Mouse (Mus musculus) spleen, adult 2 months (tissue): ENCODE data around the gene Amotl1. TPM values are rescaled to one million over a fixed set of nuclear protein-coding genes. Genes with fewer than 3 reads are reported as not detected.

Source experiments
- DNase-seq, 2 experiments: peaks; one replicate each; pipeline versions ENCODE4 v3.0.0 to v3.0.0-alpha.2; 2012 to 2021; ENCODE audit warnings: low spot score in 2 of 2, low read depth in 1 of 2
- H3K27ac ChIP-seq: fragments of 200-500 bp; 2 replicates; pipeline ENCODE4 v1.5.1; 2012; ENCODE audit warnings: low read length, inconsistent platforms; ENCODE audit not compliant: insufficient read depth
- H3K27me3 ChIP-seq: fragments of 200-500 bp; 2 replicates; pipeline ENCODE4 v1.6.1; 2012; ENCODE audit warnings: mild to moderate bottlenecking, moderate library complexity, low read length, inconsistent platforms; ENCODE audit not compliant: control insufficient read depth, insufficient read depth
- H3K36me3 ChIP-seq: fragments of 200-500 bp; 2 replicates; pipeline ENCODE4 v1.6.1; 2012; ENCODE audit warnings: mild to moderate bottlenecking, low read length, inconsistent platforms; ENCODE audit not compliant: control insufficient read depth, insufficient read depth
- H3K4me1 ChIP-seq: fragments of 200-500 bp; 2 replicates; pipeline ENCODE4 v1.6.1; 2011; ENCODE audit warnings: inconsistent platforms; ENCODE audit not compliant: control insufficient read depth, insufficient read depth, insufficient read length
- H3K4me3 ChIP-seq: fragments of 200-500 bp; 2 replicates; pipeline ENCODE4 v1.5.1; 2011; ENCODE audit warnings: mild to moderate bottlenecking, inconsistent platforms; ENCODE audit not compliant: insufficient read depth, insufficient read length; ENCODE audit errors: extremely low read depth
- CTCF ChIP-seq: fragments of 200-500 bp; IDR thresholded peaks from 2 replicates; pipeline ENCODE4 v1.5.1; 2011; ENCODE audit warnings: mild to moderate bottlenecking, inconsistent platforms; ENCODE audit not compliant: insufficient read depth, insufficient read length, insufficient replicate concordance; ENCODE audit errors: extremely low read depth
- POLR2A ChIP-seq: fragments of 200-500 bp; IDR thresholded peaks from 2 replicates; pipeline ENCODE4 v1.6.1; 2011; ENCODE audit warnings: low read depth, low read length, inconsistent platforms
- WGBS: fragments of 180-500 bp; shearing (Covaris S2); methylation state at CpG from one replicate; pipeline ENCODE4 v1.1.7; 2018; 5-methylcytosine and 5-hydroxymethylcytosine counted together
- polyA plus RNA-seq: library from polyadenylated mRNA; depleted of rRNA; stranded (reverse); fragments of >200 nt; gene quantifications from 2 replicates; pipeline ENCODE4 v1.2.3, GENCODE M21; 2012

Gene Amotl1
- polyA plus RNA-seq, 1 experiment = 6.7 TPM

GRCm38 (mm10) chr9:14520971-14521670 lies 123.7 kb downstream of the Amotl1 start:
- Histone ChIP-seq H3K4me1 (no peaks in the 10 kb centered on the region), H3K36me3 (no peaks in the 10 kb centered on the region), H3K27ac (no peak overlapping the region), H3K4me3 (no peak overlapping the region), H3K27me3 (no peaks in the 10 kb centered on the region)
- no peak for DNase-seq
- WGBS = 40% methylated on average over 3 of the region's 3 CpGs
- TF ChIP-seq POLR2A (no peak), CTCF (no peak)

GRCm38 (mm10) chr9:14518105-14518504 lies 126.8 kb downstream of the Amotl1 start:
- Histone ChIP-seq H3K27me3 (no peaks in the 10 kb centered on the region), H3K36me3 (no peaks in the 10 kb centered on the region), H3K4me1 (no peaks in the 10 kb centered on the region), H3K27ac (no peak overlapping the region), H3K4me3 (no peak overlapping the region)
- no peak for TF ChIP-seq CTCF
- TF ChIP-seq POLR2A = no peak
- WGBS = 86% methylated on average over 3 of the region's 3 CpGs
- DNase-seq = no peak

GRCm38 (mm10) chr9:14517296-14517695 lies 127.6 kb downstream of the Amotl1 start:
- no peaks in the 10 kb centered on the region for H3K4me1 ChIP-seq
- no peaks in the 10 kb centered on the region for H3K27me3 ChIP-seq
- no peak overlapping the region for H3K27ac ChIP-seq
- DNase-seq = no peak
- 81% methylated on average over 1 of the region's 1 CpGs for WGBS
- TF ChIP-seq POLR2A = no peak
- no peak for TF ChIP-seq CTCF
- H3K4me3 ChIP-seq = no peak overlapping the region
- H3K36me3 ChIP-seq = peaks cover 4% of the 10 kb centered on the region; the same call in 1 of the 2 replicates

GRCm38 (mm10) chr9:14512633-14513445 lies 132.0 kb downstream of the Amotl1 start:
- Histone ChIP-seq H3K27ac (no peak overlapping the region), H3K36me3 (peaks cover 20% of the 10 kb centered on the region), H3K4me1 (no peaks in the 10 kb centered on the region), H3K4me3 (no peak overlapping the region), H3K27me3 (no peaks in the 10 kb centered on the region)
- no peak for TF ChIP-seq CTCF
- no peak for TF ChIP-seq POLR2A
- 86% methylated on average over 9 of the region's 9 CpGs for WGBS
- no peak for DNase-seq

- DNase-seq = peak in 1 of 2 experiments; percentile 3
- peak overlapping the region; percentile 79 for H3K27ac ChIP-seq
- peaks cover 7% of the 10 kb centered on the region for H3K4me1 ChIP-seq
- H3K27me3 ChIP-seq = no peaks in the 10 kb centered on the region
- no peak for TF ChIP-seq CTCF
- TF ChIP-seq POLR2A = no peak
- H3K36me3 ChIP-seq = peaks cover 25% of the 10 kb centered on the region
- WGBS = 2% methylated on average over 10 of the region's 10 CpGs
- peak overlapping the region; percentile 77 for H3K4me3 ChIP-seq
Measured at GRCm38 (mm10) chr9:14500916-14501424, 143.9 kb downstream of the Amotl1 start.

GRCm38 (mm10) chr9:14500023-14500915 lies 144.6 kb downstream of the Amotl1 start, which contains the start of the genes Kdm4d and Cwc15:
Kdm4d (minus strand) TSS chr9:14500482.
Cwc15 (plus strand) TSS chr9:14500617.
- DNase-seq = peak; percentile 93 to 98
- Histone ChIP-seq H3K27me3 (no peaks in the 10 kb centered on the region), H3K4me3 (peak within 1 kb of the TSS; percentile 85), H3K4me1 (peaks cover 7% of the 10 kb centered on the region), H3K27ac (peak within 1 kb of the TSS; percentile 79), H3K36me3 (peaks cover 19% of the 10 kb centered on the region)
- WGBS = under 1% methylated on average over 59 of the region's 59 CpGs
- TF ChIP-seq POLR2A (peak; percentile 48; the same call in 1 of the 2 replicates), CTCF (no peak)
